Mouse (Mus musculus) urinary bladder, postnatal 25 days (tissue): ENCODE results near the gene Rasgrf1.

ENCODE experiments used
- DNase-seq: peaks from one replicate; pipeline ENCODE4 v3.0.0; 2022; ENCODE audit warnings: low spot score

The Rasgrf1 gene

GRCm38 (mm10) chr9:89906645-89907044 is 3.1 kb upstream of the Rasgrf1 start:
- no peak for DNase-seq

- DNase-seq: no peak
Measured at GRCm38 (mm10) chr9:89907941-89908340, 1.8 kb upstream of the Rasgrf1 start.

DNA sequence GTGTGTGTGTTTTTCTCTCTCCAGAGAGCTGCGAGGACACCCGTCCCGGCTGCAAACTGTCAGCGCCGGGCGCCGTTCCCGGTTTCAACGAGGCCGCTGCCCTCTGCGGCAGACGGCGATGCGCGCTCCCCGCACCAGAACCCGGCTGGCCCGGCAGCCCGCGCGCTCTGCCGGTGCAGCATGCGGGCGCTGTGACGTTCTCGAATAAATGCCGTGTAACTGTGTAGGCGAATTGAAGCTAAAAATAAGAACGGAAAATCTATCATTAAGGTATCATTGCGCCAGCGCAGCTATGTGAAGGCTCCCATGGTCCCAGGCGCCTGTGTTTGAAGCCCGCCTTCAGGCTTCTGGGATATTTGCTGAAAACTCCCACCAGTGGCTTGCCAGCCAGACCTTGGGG is 1.1 kb upstream of the Rasgrf1 start:
- DNase-seq: peak; percentile 15

GRCm38 (mm10) chr9:89910011-89910400 is 298 bp downstream of the Rasgrf1 start:
- no peak for DNase-seq

- no peak for DNase-seq
Measured at GRCm38 (mm10) chr9:89910741-89911444, 1.2 kb downstream of the Rasgrf1 start.

DNA sequence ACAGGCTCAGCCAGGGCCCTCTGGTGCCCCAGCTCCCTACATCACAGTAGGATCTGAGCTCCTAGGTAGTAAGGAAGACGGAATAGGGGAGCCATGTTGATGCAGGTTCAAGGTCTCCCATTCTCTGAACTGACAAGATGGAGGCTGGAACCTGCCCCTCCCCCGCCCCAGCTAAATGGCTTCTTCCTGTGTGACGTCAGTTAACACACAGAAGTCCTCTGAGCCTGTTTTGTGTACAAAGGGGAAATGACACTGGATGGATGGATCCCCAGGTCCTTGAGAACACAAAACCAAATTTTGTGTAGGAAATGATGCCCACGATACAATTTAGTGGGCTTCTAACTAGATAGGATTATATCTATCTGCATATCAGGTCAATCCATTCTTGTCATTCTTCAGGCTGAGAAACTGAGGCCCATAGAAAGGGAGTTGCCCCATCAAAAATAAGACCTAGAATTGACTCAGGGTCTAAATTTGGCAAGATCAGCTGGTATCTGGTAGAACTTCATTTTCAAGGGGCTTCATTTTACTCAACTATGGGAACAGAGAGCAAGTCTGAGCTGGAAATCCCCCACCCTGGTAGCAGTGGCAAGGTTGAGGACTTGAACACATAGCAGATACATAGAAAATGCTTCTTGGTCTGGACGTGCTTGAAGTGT is 2.3 kb downstream of the Rasgrf1 start:
- no peak for DNase-seq

DNA sequence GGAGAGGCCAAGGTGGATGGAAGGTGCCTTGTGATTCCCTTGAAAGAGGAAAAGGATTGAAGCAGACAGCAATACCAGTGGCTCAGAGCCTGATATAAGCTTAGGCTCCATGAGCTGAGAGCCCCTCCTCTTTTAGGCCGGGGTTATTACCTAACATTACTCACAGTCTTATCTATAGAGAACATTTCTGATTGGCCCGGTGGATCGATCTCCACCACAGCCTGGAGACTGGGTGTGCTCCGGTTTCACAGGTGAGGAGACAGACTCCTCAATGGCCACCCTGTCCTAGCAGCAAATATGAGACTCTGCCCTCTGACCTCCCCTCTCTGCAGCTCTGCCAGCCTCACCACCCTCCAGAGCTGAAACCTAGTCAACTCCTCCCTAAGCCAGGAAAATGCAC is 3.4 kb downstream of the Rasgrf1 start:
- no peak for DNase-seq

DNA sequence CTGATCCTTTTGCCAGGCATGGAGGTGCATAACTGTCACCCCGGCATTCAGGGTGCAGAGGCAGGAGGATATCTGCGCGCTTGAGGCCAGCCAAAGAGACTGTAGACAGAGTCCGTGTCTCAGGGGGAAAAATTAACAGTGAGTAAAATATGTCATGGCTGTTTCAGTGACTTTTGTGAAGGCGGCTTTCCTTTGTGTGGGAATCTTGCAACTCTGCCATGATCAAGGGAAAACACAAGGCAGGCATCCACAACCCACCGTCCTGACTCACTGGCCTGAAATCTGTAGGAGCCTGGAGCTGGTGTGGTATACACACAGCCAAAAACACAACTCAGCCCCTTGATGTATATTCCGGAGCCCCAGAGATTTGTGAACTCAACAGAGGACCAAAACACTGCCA is 6.8 kb downstream of the Rasgrf1 start:
- DNase-seq: no peak

DNA sequence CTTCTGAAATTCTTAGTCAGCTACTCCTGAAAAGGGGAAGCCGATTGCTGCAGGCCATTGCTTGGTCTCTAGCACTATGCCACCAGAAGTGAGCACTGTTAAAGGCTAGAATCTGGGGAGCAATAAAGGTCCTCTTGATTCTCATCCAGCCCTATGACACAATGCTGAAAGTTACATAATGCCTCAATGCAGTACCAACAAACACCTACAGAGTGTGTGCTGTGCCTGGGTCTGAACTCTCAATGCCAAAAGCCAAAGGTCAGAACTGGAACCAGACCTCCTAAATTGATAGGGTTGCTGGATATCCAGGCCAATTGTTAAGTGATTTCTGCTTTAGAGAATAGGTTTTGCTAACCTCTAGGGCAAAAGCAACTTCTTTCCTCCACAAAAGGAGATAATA is 7.7 kb downstream of the Rasgrf1 start:
- no peak for DNase-seq

GRCm38 (mm10) chr9:89918832-89919231 is 9.1 kb downstream of the Rasgrf1 start:
- DNase-seq: no peak

DNA sequence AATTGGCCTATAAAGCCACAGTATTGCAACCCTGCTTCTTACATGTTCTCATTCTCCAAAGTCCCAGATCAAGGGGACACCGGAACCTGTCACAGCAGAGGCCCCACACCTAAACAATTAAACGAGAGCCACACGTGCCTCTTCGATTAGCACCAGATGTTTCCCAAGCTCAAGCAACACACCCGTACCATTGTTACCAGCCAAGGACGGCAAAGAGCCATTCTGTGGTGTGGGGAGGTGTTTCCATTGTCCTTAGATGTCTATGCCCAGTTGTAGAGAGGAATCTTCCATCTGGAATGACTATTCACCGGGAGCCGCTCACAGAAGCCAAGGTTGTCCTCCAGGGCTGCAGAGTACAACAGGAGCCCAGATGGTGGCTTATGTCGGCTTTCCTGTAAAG is 11.4 kb downstream of the Rasgrf1 start:
- no peak for DNase-seq

- no peak for DNase-seq
Measured at GRCm38 (mm10) chr9:89922666-89923065, 13.0 kb downstream of the Rasgrf1 start.

DNA sequence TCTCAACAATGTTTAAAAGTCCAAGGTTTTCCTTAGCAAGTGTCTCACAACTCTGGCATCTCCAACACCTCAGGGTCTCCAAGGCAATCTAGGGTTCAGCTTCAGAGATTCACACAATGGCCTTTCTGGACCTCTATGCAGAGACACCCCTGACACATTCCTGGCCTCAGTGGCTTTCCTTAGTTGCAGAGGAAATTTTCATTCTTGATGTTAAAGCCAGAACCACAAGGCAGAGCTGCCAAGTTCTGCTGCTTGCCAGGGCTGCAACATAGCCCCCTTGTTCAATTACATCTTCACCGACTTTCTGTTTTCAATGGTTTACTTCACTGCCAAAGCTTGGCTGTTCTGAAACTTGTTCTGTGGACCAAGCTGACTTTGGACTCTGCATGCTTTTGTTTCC is 15.1 kb downstream of the Rasgrf1 start:
- DNase-seq: no peak

GRCm38 (mm10) chr9:89928497-89928896 is 18.8 kb downstream of the Rasgrf1 start:
- no peak for DNase-seq

GRCm38 (mm10) chr9:89940428-89940827 is 30.7 kb downstream of the Rasgrf1 start:
- DNase-seq: no peak

DNA sequence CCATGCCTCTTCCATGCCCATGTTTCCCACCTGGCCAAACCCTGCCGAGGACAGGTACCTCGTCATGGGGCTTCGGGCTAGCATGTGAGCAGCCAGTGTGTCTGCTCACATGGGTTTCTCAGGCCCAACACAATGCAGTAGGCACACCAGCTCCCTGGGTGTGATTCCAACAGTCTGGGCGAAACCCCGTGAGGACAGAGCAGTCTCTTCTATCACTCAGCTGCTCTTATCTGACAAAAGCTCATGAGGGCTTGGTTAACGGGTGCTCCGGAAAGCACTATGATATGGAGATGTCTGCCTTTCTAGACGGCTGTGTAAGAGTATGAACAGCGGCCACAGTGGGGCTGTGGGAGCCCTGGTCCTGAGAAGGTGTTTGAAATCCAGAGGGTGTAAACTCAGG is 37.1 kb downstream of the Rasgrf1 start:
- DNase-seq: no peak

- no peak for DNase-seq
Measured at GRCm38 (mm10) chr9:89948602-89949001, 38.9 kb downstream of the Rasgrf1 start.

DNA sequence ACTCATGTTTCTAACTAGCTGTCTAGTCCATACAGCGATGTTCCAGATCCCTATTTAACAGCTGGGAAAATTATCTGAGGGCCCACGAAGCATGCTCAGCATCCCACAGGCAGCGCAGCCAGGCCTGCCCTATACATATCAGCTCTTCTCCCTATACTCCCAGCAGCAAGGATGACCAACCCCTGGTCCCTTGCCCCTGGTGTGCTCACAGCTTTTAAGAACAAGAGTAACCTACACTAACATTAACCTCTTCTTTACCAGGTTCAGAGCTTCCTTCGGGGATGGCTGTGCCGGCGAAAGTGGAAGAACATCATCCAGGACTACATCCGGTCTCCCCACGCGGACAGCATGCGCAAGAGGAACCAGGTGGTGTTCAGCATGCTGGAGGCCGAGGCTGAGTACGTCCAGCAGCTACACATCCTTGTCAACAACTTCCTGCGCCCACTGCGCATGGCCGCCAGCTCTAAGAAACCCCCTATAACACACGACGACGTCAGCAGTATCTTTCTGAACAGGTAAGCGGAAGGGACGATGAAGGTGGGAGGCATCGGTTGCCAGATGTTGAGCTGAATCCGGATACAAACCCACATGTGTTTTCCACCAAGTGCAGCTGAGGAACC is 44.0 kb downstream of the Rasgrf1 start:
- no peak for DNase-seq

DNA sequence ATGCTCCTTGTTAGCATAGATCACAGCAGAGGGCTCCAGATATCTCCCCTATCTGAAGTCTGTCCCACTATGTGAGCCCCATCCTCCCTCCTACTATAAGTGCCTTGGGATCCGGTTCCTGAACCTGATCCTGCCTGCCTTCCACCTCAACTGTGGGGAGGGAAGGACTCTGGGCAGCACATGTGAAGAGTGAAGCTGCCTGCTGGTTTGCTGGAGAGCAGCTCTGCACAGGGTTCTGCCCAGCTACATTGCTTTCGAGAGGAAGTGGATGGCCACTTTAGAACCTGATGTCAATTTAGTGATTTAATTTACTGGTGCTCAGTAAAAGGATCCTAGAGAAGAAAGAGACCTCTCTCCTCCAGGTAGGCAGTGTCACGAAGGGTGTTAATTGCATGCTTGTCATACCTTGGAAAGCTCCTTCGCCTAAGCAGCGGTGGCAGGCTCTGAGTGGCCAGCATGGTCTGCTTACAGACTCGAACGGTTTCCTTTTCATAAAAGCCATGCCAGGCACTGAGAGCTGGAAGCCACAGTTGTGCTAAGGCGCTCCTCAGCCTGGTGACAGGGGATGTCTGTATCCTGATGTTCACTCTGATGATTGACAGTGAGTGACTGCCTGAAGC is 45.3 kb downstream of the Rasgrf1 start:
- DNase-seq: no peak

- DNase-seq: no peak
Measured at GRCm38 (mm10) chr9:89958959-89959358, 49.3 kb downstream of the Rasgrf1 start.

- no peak for DNase-seq
Measured at GRCm38 (mm10) chr9:89964091-89964490, 54.4 kb downstream of the Rasgrf1 start.

- DNase-seq: no peak
Measured at GRCm38 (mm10) chr9:89967716-89968115, 58.0 kb downstream of the Rasgrf1 start.

DNA sequence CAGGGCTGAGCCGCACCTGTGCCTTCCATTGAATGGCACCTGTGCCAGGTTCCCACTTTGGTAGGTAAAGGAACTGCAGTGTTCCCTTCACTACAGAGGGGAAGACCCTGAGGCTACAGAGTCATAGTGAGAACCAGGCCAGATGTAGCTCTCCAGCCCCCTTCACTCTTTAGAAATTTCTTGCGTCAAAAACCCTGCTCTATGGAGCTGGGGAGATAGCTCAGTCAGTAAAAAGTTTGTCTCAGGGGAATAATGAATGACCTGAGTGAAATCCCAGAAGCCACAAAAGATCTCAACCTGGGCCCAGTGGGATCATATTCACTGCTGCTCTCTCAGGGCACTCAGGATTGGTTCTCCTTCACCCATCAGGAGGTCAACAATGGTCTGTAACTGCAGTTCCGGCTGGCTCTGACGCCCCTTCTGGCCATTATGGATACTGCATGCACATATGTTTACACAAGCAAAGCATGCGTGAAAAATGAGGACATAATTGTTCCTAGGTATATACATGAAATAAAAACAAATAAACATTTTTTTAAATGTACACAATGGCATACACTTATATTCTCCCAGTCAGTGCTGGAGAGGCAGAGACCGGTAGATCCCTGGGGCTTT is 59.2 kb downstream of the Rasgrf1 start:
- no peak for DNase-seq
